8 mouse cellular contexts compared by ENCODE assay signal in genomic region chr5:138279585-138280424, GRCm38 (mm10). TPM values are rescaled to one million over a fixed set of nuclear protein-coding genes. Genes with fewer than 3 reads are reported as not detected.
DNase-seq lines count a peak whose midpoint lies in the region; ATAC-seq and TF ChIP-seq lines count a peak whose summit lies in the region.

Gm43720 (minus strand) TSS chr5:138279958.
Gpc2 (minus strand) TSS chr5:138280005.
Stag3 (plus strand) TSS chr5:138280240.

- no peaks in the 10 kb centered on the region for H3K27me3 ChIP-seq in forebrain, embryonic 15.5 days
- no peaks in the 10 kb centered on the region for H3K27me3 ChIP-seq in neural tube, embryonic 14.5 days (ENCODE audit: control insufficient read depth, insufficient read depth, low read length)

- under 1% methylated on average over 56 of the region's 56 CpGs for WGBS in forebrain, embryonic 15.5 days
- WGBS in lung, adult 2 months = 1% methylated on average over 56 of the region's 56 CpGs
- WGBS in neural tube, embryonic 14.5 days = under 1% methylated on average over 56 of the region's 56 CpGs

- TF ChIP-seq CTCF in lung, adult 2 months (IDR thresholded peaks at IDR 0.05; ENCODE audit: insufficient read depth, low read length) = no peak

- H3K4me2 ChIP-seq in forebrain, embryonic 15.5 days (replicated peaks) = peak within 1 kb of the TSS; percentile 77
- peak within 1 kb of the TSS; percentile 62 for H3K4me2 ChIP-seq in neural tube, embryonic 14.5 days (ENCODE audit: low read depth, low read length)

- intact Hi-C loops in heart, postnatal 14 days (cut with DNase I) = no loop called here

- ATAC-seq in forebrain, embryonic 15.5 days (replicated peaks) = peak; percentile 98
- peak; percentile 98 for ATAC-seq in neural tube, embryonic 14.5 days (ENCODE audit: low read depth)

- TF ChIP-seq POLR2A in lung, adult 2 months (IDR thresholded peaks at IDR 0.05; ENCODE audit: borderline replicate concordance, extremely low read depth, low read depth, low read length) = no peak

- no peak within 1 kb of the TSS; the same call in 1 of the 2 replicates for H3K27ac ChIP-seq in ES-E14 (ENCODE audit: insufficient read depth, low read depth, low read length, poor library complexity, severe bottlenecking)
- H3K27ac ChIP-seq in forebrain, embryonic 15.5 days (replicated peaks) = peak within 1 kb of the TSS; percentile 87
- H3K27ac ChIP-seq in neural tube, embryonic 14.5 days (ENCODE audit: low read depth, low read length) = peak within 1 kb of the TSS; percentile 71

- in situ Hi-C loops in ES-E14 (cut with MboI; ENCODE audit: low sequenced_read_pairs in 2 of 2, unreplicated experiment in 2 of 2) = no loop called here

- no peaks in the 10 kb centered on the region for H3K9me3 ChIP-seq in ES-E14 (ENCODE audit: control insufficient read depth, insufficient read depth, low read depth, low read length)
- H3K9me3 ChIP-seq in forebrain, embryonic 15.5 days = peaks cover 5% of the 10 kb centered on the region; the same call in 1 of the 2 replicates
- no peaks in the 10 kb centered on the region for H3K9me3 ChIP-seq in neural tube, embryonic 14.5 days (ENCODE audit: control insufficient read depth, low read length)

- H3K9ac ChIP-seq in ES-E14 (ENCODE audit: insufficient read depth, low read depth, low read length, poor library complexity, severe bottlenecking) = peak within 1 kb of the TSS; percentile 81
- H3K9ac ChIP-seq in forebrain, embryonic 15.5 days (replicated peaks) = peak within 1 kb of the TSS; percentile 95
- H3K9ac ChIP-seq in neural tube, embryonic 14.5 days (replicated peaks; ENCODE audit: low read depth, low read length) = peak within 1 kb of the TSS; percentile 79

- H3K4me1 ChIP-seq in ES-E14 (ENCODE audit: control insufficient read depth in 2 of 2, insufficient read depth in 2 of 2, low read length in 2 of 2, poor library complexity in 1 of 2) = peaks cover 2 to 9% of the 10 kb centered on the region in 2 experiments; a peak in 2 of 4 replicates
- peaks cover 48% of the 10 kb centered on the region for H3K4me1 ChIP-seq in forebrain, embryonic 15.5 days
- no peaks in the 10 kb centered on the region for H3K4me1 ChIP-seq in lung, adult 2 months (ENCODE audit: control insufficient read depth, insufficient read depth, low read length)
- H3K4me1 ChIP-seq in neural tube, embryonic 14.5 days (ENCODE audit: control insufficient read depth, insufficient read depth, low read length) = peaks cover 41% of the 10 kb centered on the region

- H3K36me3 ChIP-seq in ES-E14 (ENCODE audit: control insufficient read depth, insufficient read depth, low read length, poor library complexity, severe bottlenecking) = peaks cover 4% of the 10 kb centered on the region; the same call in 1 of the 2 replicates
- peaks cover 9% of the 10 kb centered on the region for H3K36me3 ChIP-seq in forebrain, embryonic 15.5 days
- peaks cover 4% of the 10 kb centered on the region; the same call in 1 of the 2 replicates for H3K36me3 ChIP-seq in neural tube, embryonic 14.5 days (ENCODE audit: control insufficient read depth, insufficient read depth, low read length)

- peak within 1 kb of the TSS; percentile 70 to 81 for H3K4me3 ChIP-seq in ES-E14 (ENCODE audit: insufficient read depth in 1 of 2, low read depth in 1 of 2, low read length in 2 of 2, poor library complexity in 1 of 2, severe bottlenecking in 1 of 2)
- peak within 1 kb of the TSS; percentile 83 for H3K4me3 ChIP-seq in forebrain, embryonic 15.5 days
- peak within 1 kb of the TSS; percentile 24 for H3K4me3 ChIP-seq in lung, adult 2 months (replicated peaks; ENCODE audit: extremely low read depth, low read depth, low read length)
- H3K4me3 ChIP-seq in neural tube, embryonic 14.5 days (ENCODE audit: low read depth, low read length) = peak within 1 kb of the TSS; percentile 71

- DNase-seq in ES-E14 (ENCODE audit: low read depth, low spot score) = peak; percentile 99
- DNase-seq in cerebellum, adult 18-20 months = peak; percentile 44 to 46
- DNase-seq in heart, postnatal 14 days = peak; percentile 80 to 81
- DNase-seq in kidney, postnatal 4 days = peak; percentile 93 to 96
- peak; percentile 69 for DNase-seq in lung, adult 2 months
- peak; percentile 80 for DNase-seq in telencephalon, adult 2 months (ENCODE audit: low read depth, low spot score)

TF ChIP-seq in ES-E14, 5 proteins besides CTCF, POLR2A, EP300 and RAD21:
- TF ChIP-seq ZC3H11A (IDR thresholded peaks at IDR 0.05; ENCODE audit: borderline replicate concordance, low read depth, low read length) = no peak
- peak; percentile 66; the same call in 1 of the 2 replicates for TF ChIP-seq HCFC1 (IDR thresholded peaks at IDR 0.05; ENCODE audit: borderline replicate concordance, insufficient read depth, low read length)

RNA-seq across cellular contexts. Expression of gene Gm43720, which starts in this region (rescaled TPM):
- total RNA-seq in ES-E14 (2012; rRNA removed) = not detected in 2 replicates
- polyA plus RNA-seq in forebrain, embryonic 15.5 days (2015; fragmentation: Nextera tagmentation; extraction: Ambion mirVana) = 0.04 and 0.09 TPM in 2 replicates
- under 1 TPM in 1 of 2 experiments, not detected in 1; 0.05 TPM for total RNA-seq in heart, postnatal 14 days (2021)
- 0.01 TPM in 1 of 2 replicates, not detected in the other for polyA plus RNA-seq in lung, adult 2 months (2012; rRNA removed)
- polyA plus RNA-seq in neural tube, embryonic 14.5 days (2014; fragmentation: Nextera tagmentation; extraction: Ambion mirVana) = 0.11 TPM in 1 of 2 replicates, not detected in the other

RNA-seq across cellular contexts. Expression of gene Gpc2, which starts in this region (rescaled TPM):
- total RNA-seq in ES-E14 (2012; rRNA removed) = 14.9 and 20.2 TPM in 2 replicates
- 177 and 189 TPM in 2 replicates for polyA plus RNA-seq in forebrain, embryonic 15.5 days (2015; fragmentation: Nextera tagmentation; extraction: Ambion mirVana)
- under 1 TPM; 0.26 to 0.51 TPM for total RNA-seq in heart, postnatal 14 days (2021)
- 4.1 and 6.5 TPM in 2 replicates for polyA plus RNA-seq in lung, adult 2 months (2012; rRNA removed)
- polyA plus RNA-seq in neural tube, embryonic 14.5 days (2014; fragmentation: Nextera tagmentation; extraction: Ambion mirVana) = 25.7 and 25.8 TPM in 2 replicates

RNA-seq across cellular contexts. Expression of gene Stag3, which starts in this region (rescaled TPM):
- total RNA-seq in ES-E14 (2012; rRNA removed) = 101 and 108 TPM in 2 replicates
- polyA plus RNA-seq in forebrain, embryonic 15.5 days (2015; fragmentation: Nextera tagmentation; extraction: Ambion mirVana) = 4.4 and 4.6 TPM in 2 replicates
- under 1 TPM; 0.14 to 0.34 TPM for total RNA-seq in heart, postnatal 14 days (2021)
- polyA plus RNA-seq in lung, adult 2 months (2012; rRNA removed) = 0.19 and 0.59 TPM in 2 replicates
- 9.3 and 12.5 TPM in 2 replicates for polyA plus RNA-seq in neural tube, embryonic 14.5 days (2014; fragmentation: Nextera tagmentation; extraction: Ambion mirVana)

Comparison
In these comparisons a context has a peak if more than half of its experiments do, and no peak if none do; other contexts are left out.
1. RNA of gene Gpc2 (total RNA-seq): 14.9 to 20.2 TPM in ES-E14; 0.26 to 0.51 TPM in heart, postnatal 14 days; every median in the first group is over 10 times any median in the second.
2. RNA of gene Stag3 (total RNA-seq): 101 to 108 TPM in ES-E14; 0.14 to 0.34 TPM in heart, postnatal 14 days; every median in the first group is over 10 times any median in the second.
3. Peak in DNase-seq in heart, postnatal 14 days; RNA of the genes that start here not detected or under 1 TPM.
4. DNase-seq: peak in every context shown above with its lines; median percentile 99 in ES-E14; 94 in kidney, postnatal 4 days; 80 in heart, postnatal 14 days; 80 in telencephalon, adult 2 months; 69 in lung, adult 2 months; 45 in cerebellum, adult 18-20 months.
5. H3K4me3 ChIP-seq: peak in every context shown above with its lines; median percentile 83 in forebrain, embryonic 15.5 days; 76 in ES-E14; 71 in neural tube, embryonic 14.5 days; 24 in lung, adult 2 months.
6. Peak in every context shown above with its lines, with median percentiles within 50 percentile points of each other: H3K9ac ChIP-seq.